ENCODE assay signal across 8 mouse cellular contexts in genomic region chr8:119394097-119394496, GRCm38 (mm10). TPM values are rescaled to one million over a fixed set of nuclear protein-coding genes. Genes with fewer than 3 reads are reported as not detected.
DNase-seq lines count a peak whose midpoint lies in the region; ATAC-seq and TF ChIP-seq lines count a peak whose summit lies in the region.

No protein-coding gene starts in this region.

- peaks cover 8% of the 10 kb centered on the region for H3K4me1 ChIP-seq in testis, adult 2 months (ENCODE audit: control insufficient read depth, insufficient read depth, low read length)
- peaks cover 4 to 10% of the 10 kb centered on the region in 2 experiments; a peak in 3 of 4 replicates for H3K4me1 ChIP-seq in liver, embryonic 14.5 days (replicated peaks; ENCODE audit: control insufficient read depth in 2 of 2, insufficient read depth in 2 of 2, low read length in 1 of 2)

- no peak for TF ChIP-seq EP300 in liver, embryonic 14.5 days (IDR thresholded peaks at IDR 0.05; ENCODE audit: low read depth)

- TF ChIP-seq POLR2A in testis, adult 2 months (IDR thresholded peaks at IDR 0.05; ENCODE audit: control insufficient read depth, low read depth, low read length), result no peak

- 64% methylated on average over 9 of the region's 9 CpGs for WGBS in liver, embryonic 14.5 days (ENCODE audit: insufficient replicate concordance)

- no peak for ATAC-seq in liver, embryonic 14.5 days (ENCODE audit: insufficient read depth)

- H3K4me3 ChIP-seq in testis, adult 2 months (ENCODE audit: control insufficient read depth, low read depth, low read length), result peak overlapping the region; percentile 83
- peak overlapping the region; percentile 68 to 73 for H3K4me3 ChIP-seq in liver, embryonic 14.5 days (ENCODE audit: insufficient read depth in 1 of 2, low read depth in 2 of 2, low read length in 2 of 2)

- no peaks in the 10 kb centered on the region for H3K9me3 ChIP-seq in liver, embryonic 14.5 days (ENCODE audit: control insufficient read depth, low read length)

- H3K36me3 ChIP-seq in testis, adult 2 months (ENCODE audit: control insufficient read depth, insufficient read depth, low read length), result no peaks in the 10 kb centered on the region
- no peaks in the 10 kb centered on the region for H3K36me3 ChIP-seq in liver, embryonic 14.5 days (replicated peaks; ENCODE audit: control insufficient read depth, insufficient read depth, low read depth)

- peak; percentile 57 for DNase-seq in cerebellum, adult 9-10 months
- DNase-seq in cerebellum, postnatal 14 days, result no peak
- no peak for DNase-seq in testis, postnatal 14 days (ENCODE audit: low spot score)
- no peak for DNase-seq in liver, embryonic 14.5 days (ENCODE audit: low read depth in 3 of 3, low spot score in 3 of 3)
- DNase-seq in right cerebral cortex, postnatal 25 days, result no peak
- no peak for DNase-seq in ovary, adult 18-20 months (ENCODE audit: low spot score)
- no peak for DNase-seq in embryo, embryonic 10 days (ENCODE audit: low spot score)

- TF ChIP-seq CTCF in testis, adult 2 months (IDR thresholded peaks at IDR 0.05; ENCODE audit: control insufficient read depth, insufficient read depth, insufficient replicate concordance, low read depth, low read length), result no peak
- no peak for TF ChIP-seq CTCF in liver, embryonic 14.5 days (IDR thresholded peaks at IDR 0.05; ENCODE audit: low read depth)

- peak overlapping the region; percentile 66 for H3K9ac ChIP-seq in liver, embryonic 14.5 days (replicated peaks)

- H3K4me2 ChIP-seq in liver, embryonic 14.5 days (ENCODE audit: low read depth), result peak overlapping the region; percentile 73

- H3K27me3 ChIP-seq in testis, adult 2 months (ENCODE audit: control insufficient read depth, insufficient read depth, low read length), result no peaks in the 10 kb centered on the region
- no peaks in the 10 kb centered on the region for H3K27me3 ChIP-seq in liver, embryonic 14.5 days (ENCODE audit: control insufficient read depth, insufficient read depth, low read length)

- H3K27ac ChIP-seq in testis, adult 2 months (ENCODE audit: control insufficient read depth, insufficient read depth, low read depth, low read length), result 0 out of 2 replicates have a peak overlapping the region, but pooled peaks have one; percentile 16
- no peak overlapping the region for H3K27ac ChIP-seq in liver, embryonic 14.5 days

RNA-seq across cellular contexts. Expression of gene Mlycd, which starts 0.6 kb away (rescaled TPM):
- polyA plus RNA-seq in testis, adult 2 months (2012; rRNA removed), result 5.3 and 5.4 TPM in 2 replicates
- 6.0 and 6.4 TPM in 2 replicates for polyA plus RNA-seq in liver, embryonic 14.5 days (2012; rRNA removed)
- 8.1 and 9.6 TPM in 2 replicates for polyA plus RNA-seq in liver, embryonic 14.5 days (2014; fragmentation: Nextera tagmentation; extraction: Ambion mirVana)

RNA-seq across cellular contexts. Expression of gene Osgin1, which starts 39.8 kb away (rescaled TPM):
- 437 and 440 TPM in 2 replicates for polyA plus RNA-seq in testis, adult 2 months (2012; rRNA removed)
- polyA plus RNA-seq in liver, embryonic 14.5 days (2012; rRNA removed), result 18.8 and 23.0 TPM in 2 replicates
- polyA plus RNA-seq in liver, embryonic 14.5 days (2014; fragmentation: Nextera tagmentation; extraction: Ambion mirVana), result 16.0 and 17.0 TPM in 2 replicates

RNA-seq across cellular contexts. Expression of gene Hsbp1, which starts 49.8 kb away (rescaled TPM):
- polyA plus RNA-seq in testis, adult 2 months (2012; rRNA removed), result 637 and 782 TPM in 2 replicates
- 29.8 and 54.1 TPM in 2 replicates for polyA plus RNA-seq in liver, embryonic 14.5 days (2012; rRNA removed)
- 78.0 and 79.4 TPM in 2 replicates for polyA plus RNA-seq in liver, embryonic 14.5 days (2014; fragmentation: Nextera tagmentation; extraction: Ambion mirVana)

RNA-seq across cellular contexts. Expression of gene Necab2, which starts 52.4 kb away (rescaled TPM):
- 14.8 and 16.0 TPM in 2 replicates for polyA plus RNA-seq in testis, adult 2 months (2012; rRNA removed)
- polyA plus RNA-seq in liver, embryonic 14.5 days (2012; rRNA removed), result 0.06 and 0.14 TPM in 2 replicates
- polyA plus RNA-seq in liver, embryonic 14.5 days (2014; fragmentation: Nextera tagmentation; extraction: Ambion mirVana), result not detected in 2 replicates

Comparison
In these comparisons a context has a peak if more than half of its experiments do, and no peak if none do; other contexts are left out.
1. RNA of gene Osgin1, which starts 39.8 kb away (polyA plus RNA-seq): 437 to 440 TPM in testis, adult 2 months; 16.0 to 23.0 TPM in liver, embryonic 14.5 days; every median in the first group is over 10 times any median in the second.